In the genomic region with DNA sequence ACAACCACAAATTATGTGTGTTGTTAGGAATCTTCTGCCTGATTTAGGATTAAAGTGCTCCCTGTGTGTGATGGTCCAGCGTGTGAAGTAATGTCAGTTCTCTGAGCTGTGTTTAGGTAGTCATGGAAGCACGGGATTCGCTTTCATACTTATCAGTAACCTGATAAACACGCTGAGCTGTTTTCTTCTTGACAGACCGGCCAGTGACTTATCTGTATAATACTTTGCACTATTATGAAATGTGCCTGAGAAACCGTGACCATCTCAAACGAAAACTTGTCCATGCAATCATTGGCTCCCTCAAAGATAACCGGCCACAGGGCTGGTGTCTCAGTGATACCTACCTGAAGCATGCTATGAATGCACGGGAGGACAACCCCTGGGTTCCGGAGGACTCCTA, we compare ENCODE assay signal across 37 mouse cellular contexts. TPM values are rescaled to one million over a fixed set of nuclear protein-coding genes. Genes with fewer than 3 reads are reported as not detected.
"Had no signal": no experiment of that assay in that cellular context is flagged by ENCODE, and none has a peak within 500 bp of the region (broad histone marks: within the 10 kb centered on the region; RNA-seq: fewer than 3 reads in every experiment).

No protein-coding gene starts in this region.

- H3K4me1 ChIP-seq: heart, embryonic 12.5 days; heart, embryonic 13.5 days; heart, embryonic 15.5 days; hindbrain, embryonic 10.5 days; hindbrain, embryonic 12.5 days; hindbrain, embryonic 13.5 days; hindbrain, embryonic 15.5 days; kidney, embryonic 15.5 days had no signal

- H3K9ac ChIP-seq: heart, embryonic 12.5 days; heart, embryonic 13.5 days; heart, embryonic 15.5 days; hindbrain, embryonic 12.5 days; hindbrain, embryonic 13.5 days; hindbrain, embryonic 14.5 days; hindbrain, embryonic 15.5 days; kidney, embryonic 15.5 days had no signal

- H3K4me3 ChIP-seq: heart, adult 2 months; heart, embryonic 12.5 days; heart, embryonic 13.5 days; heart, embryonic 15.5 days; hindbrain, embryonic 10.5 days; hindbrain, embryonic 12.5 days; hindbrain, embryonic 13.5 days; hindbrain, embryonic 15.5 days; kidney, embryonic 15.5 days; layer of hippocampus, adult 2 months; left cerebral cortex, adult 2 months had no signal

- H3K27me3 ChIP-seq: heart, embryonic 12.5 days; heart, embryonic 13.5 days; heart, embryonic 15.5 days; hindbrain, embryonic 12.5 days; hindbrain, embryonic 13.5 days; hindbrain, embryonic 15.5 days; kidney, embryonic 15.5 days had no signal

- DNase-seq: heart, adult 2 months; heart, postnatal 10 days; heart, postnatal 14 days; heart, postnatal 36 days; heart, postnatal 4 days; kidney, adult 11 months; kidney, adult 18-20 months; kidney, adult 2 months; kidney, adult 8-10 months; kidney, adult 9 months; kidney, postnatal 10 days; kidney, postnatal 14 days; kidney, postnatal 25 days; kidney, postnatal 36 days; kidney, postnatal 4 days; layer of hippocampus, adult 9-11 months; layer of hippocampus, postnatal 36 days had no signal

- ATAC-seq: hindbrain, embryonic 16.5 days; hindbrain, postnatal 0 days; inflammation-experienced regulatory T-cells, adult 6 months had no signal

- H3K4me2 ChIP-seq: heart, embryonic 11.5 days; heart, embryonic 12.5 days; heart, embryonic 13.5 days; heart, embryonic 15.5 days; hindbrain, embryonic 12.5 days; hindbrain, embryonic 13.5 days; hindbrain, embryonic 14.5 days; hindbrain, embryonic 15.5 days; kidney, embryonic 15.5 days had no signal

- H3K27ac ChIP-seq: heart, adult 2 months; heart, embryonic 13.5 days; heart, embryonic 15.5 days; hindbrain, embryonic 10.5 days; hindbrain, embryonic 12.5 days; hindbrain, embryonic 13.5 days; hindbrain, embryonic 14.5 days; hindbrain, embryonic 15.5 days; hindbrain, postnatal 0 days; kidney, embryonic 15.5 days; kidney, postnatal 0 days; layer of hippocampus, adult 2 months; left cerebral cortex, adult 2 months had no signal

- H3K9me3 ChIP-seq: heart, embryonic 12.5 days; heart, embryonic 13.5 days; heart, embryonic 15.5 days; hindbrain, embryonic 10.5 days; hindbrain, embryonic 12.5 days; hindbrain, embryonic 13.5 days; hindbrain, embryonic 15.5 days; kidney, embryonic 15.5 days had no signal

RNA-seq across cellular contexts. Expression of gene Arg1, which starts 21.7 kb away (rescaled TPM):
- total RNA-seq: heart, adult 2 months; heart, adult 8-10 months; heart, postnatal 10 days; heart, postnatal 36 days; hematopoietic stem cell, adult 5-6 weeks; layer of hippocampus, adult 18-20 months; layer of hippocampus, postnatal 14 days; layer of hippocampus, postnatal 36 days; left cerebral cortex, adult 2 months had no signal
